20 mouse cellular contexts compared by ENCODE assay signal in the genomic region with DNA sequence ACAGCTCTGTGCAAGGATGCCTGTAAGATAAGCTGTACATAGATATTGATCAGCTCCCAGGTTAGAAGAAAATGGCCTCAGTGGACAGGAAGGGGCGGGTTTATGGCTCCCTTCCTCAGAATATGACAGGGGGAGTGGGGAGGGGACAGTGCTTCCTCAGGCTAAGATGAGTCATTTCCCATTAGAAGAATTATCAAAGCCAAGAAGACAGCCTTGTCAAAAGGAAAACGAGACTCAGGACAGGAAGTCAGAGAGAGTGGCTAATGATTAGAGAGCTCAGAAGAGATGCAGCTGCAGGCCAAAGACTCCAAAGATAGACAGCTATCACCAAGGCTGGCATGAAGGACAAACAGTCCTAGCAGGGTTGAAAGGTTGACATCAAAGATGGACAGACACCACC.
DNase-seq lines count a peak whose midpoint lies in the region; ATAC-seq and TF ChIP-seq lines count a peak whose summit lies in the region.
"Had no signal": no experiment of that assay in that cellular context is flagged by ENCODE, and none has a peak within 500 bp of the region (broad histone marks: within the 10 kb centered on the region; RNA-seq: fewer than 3 reads in every experiment).

No protein-coding gene starts in this region.

- H3K9me3 ChIP-seq in MEL (replicated peaks; ENCODE audit: insufficient read depth, low read length), result no peaks in the 10 kb centered on the region
- no peaks in the 10 kb centered on the region for H3K9me3 ChIP-seq in liver, embryonic 16.5 days (replicated peaks; ENCODE audit: control insufficient read depth, low read length)
- H3K9me3 ChIP-seq: limb, embryonic 10.5 days; liver, embryonic 15.5 days; midbrain, embryonic 10.5 days had no signal

- peaks cover 0 to 24% of the 10 kb centered on the region in 2 experiments; a peak in 2 of 4 replicates for H3K36me3 ChIP-seq in MEL (ENCODE audit: control insufficient read depth in 1 of 2, insufficient read depth in 2 of 2, low read length in 2 of 2)
- H3K36me3 ChIP-seq in liver, embryonic 16.5 days (ENCODE audit: control insufficient read depth, insufficient read depth), result no peaks in the 10 kb centered on the region
- H3K36me3 ChIP-seq: heart, embryonic 13.5 days; limb, embryonic 10.5 days; liver, embryonic 15.5 days; midbrain, embryonic 10.5 days had no signal

- H3K27ac ChIP-seq in MEL (ENCODE audit: control insufficient read depth, low read depth, low read length), result peak overlapping the region; percentile 83
- H3K27ac ChIP-seq in bone marrow macrophage, adult 2 months (ENCODE audit: insufficient read depth, low read depth, low read length), result peak overlapping the region; percentile 43
- H3K27ac ChIP-seq in liver, embryonic 16.5 days (ENCODE audit: low read length), result no peak overlapping the region
- H3K27ac ChIP-seq: heart, embryonic 13.5 days; limb, embryonic 10.5 days; liver, embryonic 15.5 days; midbrain, embryonic 10.5 days had no signal

- no peaks in the 10 kb centered on the region for H3K79me2 ChIP-seq in MEL (ENCODE audit: control insufficient read depth, insufficient read depth, low read length, poor library complexity)

- H3K9ac ChIP-seq in MEL (ENCODE audit: control insufficient read depth, low read depth, low read length, poor library complexity, severe bottlenecking), result 0 out of 2 replicates have a peak overlapping the region, but pooled peaks have one; percentile 2
- no peak overlapping the region for H3K9ac ChIP-seq in liver, embryonic 16.5 days (ENCODE audit: low read depth, low read length)
- H3K9ac ChIP-seq: heart, embryonic 13.5 days; liver, embryonic 15.5 days had no signal

- WGBS in liver, embryonic 16.5 days (ENCODE audit: insufficient replicate concordance), result 9% methylated on average over 2 of the region's 2 CpGs

- H3K27me3 ChIP-seq in MEL (ENCODE audit: control insufficient read depth in 1 of 2, insufficient read depth in 2 of 2, low read length in 2 of 2), result no peaks in the 10 kb centered on the region
- H3K27me3 ChIP-seq in liver, embryonic 16.5 days (ENCODE audit: control insufficient read depth, insufficient read depth, low read depth, low read length), result no peaks in the 10 kb centered on the region
- H3K27me3 ChIP-seq: heart, embryonic 13.5 days; liver, embryonic 15.5 days had no signal

- no peak overlapping the region for H3K4me3 ChIP-seq in MEL (ENCODE audit: control insufficient read depth in 1 of 2, insufficient read depth in 1 of 2, low read depth in 2 of 2, low read length in 2 of 2)
- H3K4me3 ChIP-seq in bone marrow macrophage, adult 2 months (ENCODE audit: insufficient read depth, low read length), result no peak overlapping the region
- no peak overlapping the region for H3K4me3 ChIP-seq in liver, embryonic 16.5 days (ENCODE audit: low read depth, low read length)
- H3K4me3 ChIP-seq: heart, embryonic 13.5 days; limb, embryonic 10.5 days; liver, embryonic 15.5 days; midbrain, embryonic 10.5 days had no signal

- TF ChIP-seq EP300 in MEL (IDR thresholded peaks at IDR 0.05; ENCODE audit: low read depth in 1 of 2, low read length in 2 of 2), result peak; percentile 89 to 91

- TF ChIP-seq RAD21 in MEL (IDR thresholded peaks at IDR 0.05; ENCODE audit: low read depth, low read length), result no peak

- 0 out of 2 replicates have a peak, but pooled peaks have one; percentile 16 for ATAC-seq in liver, embryonic 16.5 days (ENCODE audit: low read depth)
- ATAC-seq: CD4-positive, CD25-positive, alpha-beta regulatory T cell, adult 4 months had no signal

- no peak for TF ChIP-seq POLR2A in MEL (IDR thresholded peaks at IDR 0.05; ENCODE audit: control insufficient read depth in 1 of 2, insufficient read depth in 1 of 2, low read depth in 1 of 2, low read length in 2 of 2, poor library complexity in 1 of 2)
- TF ChIP-seq POLR2A in bone marrow macrophage, adult 2 months (IDR thresholded peaks at IDR 0.05; ENCODE audit: borderline replicate concordance, low read depth, low read length), result no peak

- TF ChIP-seq CTCF in MEL (IDR thresholded peaks at IDR 0.05 in 2 of 3, conservative IDR thresholded peaks at IDR 0.05 in 1 of 3; ENCODE audit: control insufficient read depth in 1 of 3, insufficient read depth in 1 of 3, low read depth in 2 of 3, low read length in 3 of 3, poor library complexity in 1 of 3, severe bottlenecking in 1 of 3), result no peak
- no peak for TF ChIP-seq CTCF in bone marrow macrophage, adult 2 months (IDR thresholded peaks at IDR 0.05; ENCODE audit: low read depth, low read length)

- peaks cover 6 to 17% of the 10 kb centered on the region in 2 experiments for H3K4me1 ChIP-seq in MEL (ENCODE audit: control insufficient read depth in 1 of 2, insufficient read depth in 2 of 2, low read length in 2 of 2)
- peaks cover 16% of the 10 kb centered on the region for H3K4me1 ChIP-seq in bone marrow macrophage, adult 2 months (ENCODE audit: control insufficient read depth, insufficient read depth, low read length)
- no peaks in the 10 kb centered on the region for H3K4me1 ChIP-seq in liver, embryonic 16.5 days (ENCODE audit: control insufficient read depth, low read depth, low read length)
- H3K4me1 ChIP-seq: liver, embryonic 15.5 days had no signal

- no peak overlapping the region for H3K4me2 ChIP-seq in liver, embryonic 16.5 days (ENCODE audit: low read depth, low read length)
- H3K4me2 ChIP-seq: heart, embryonic 13.5 days; liver, embryonic 15.5 days had no signal

- DNase-seq in MEL (ENCODE audit: low read depth, low spot score), result peak; percentile 84
- DNase-seq in lung, postnatal 25 days (ENCODE audit: low spot score), result peak; percentile 7
- DNase-seq in cerebellum, adult 11-12 months, result no peak
- no peak for DNase-seq in kidney, postnatal 4 days
- no peak for DNase-seq in kidney, adult 9 months
- DNase-seq in ovary, adult 18-20 months (ENCODE audit: low spot score), result no peak
- DNase-seq: adrenal gland, adult 2 months; cerebellum, adult 9-11 months; heart, postnatal 4 days; kidney, adult 18-20 months; kidney, postnatal 10 days; right cerebral cortex, postnatal 4 days; thymus, adult 2 months had no signal

TF ChIP-seq in MEL, 35 proteins besides CTCF, POLR2A, EP300 and RAD21:
- peak; percentile 82 for TF ChIP-seq ETS1 (IDR thresholded peaks at IDR 0.05; ENCODE audit: low read depth, low read length)
- TF ChIP-seq RCOR1 (IDR thresholded peaks at IDR 0.05; ENCODE audit: low read depth, low read length), result peak; percentile 50; the same call in 1 of the 2 replicates
- no peak for TF ChIP-seq MAFK (IDR thresholded peaks at IDR 0.05; ENCODE audit: borderline replicate concordance, low read depth, low read length)
- no peak for TF ChIP-seq MEF2A (IDR thresholded peaks at IDR 0.05; ENCODE audit: extremely low read depth, insufficient replicate concordance, low read depth, low read length, poor library complexity, severe bottlenecking)
- TF ChIP-seq JUND (IDR thresholded peaks at IDR 0.05; ENCODE audit: low read depth, low read length), result peak; percentile 81
- TF ChIP-seq USF2 (IDR thresholded peaks at IDR 0.05; ENCODE audit: borderline replicate concordance in 1 of 2, insufficient read depth in 1 of 2, low read depth in 1 of 2, low read length in 2 of 2), result no peak
- TF ChIP-seq GABPA (IDR thresholded peaks at IDR 0.05; ENCODE audit: low read depth, low read length), result no peak
- TF ChIP-seq BHLHE40 (IDR thresholded peaks at IDR 0.05; ENCODE audit: borderline replicate concordance, low read depth, low read length), result peak; percentile 83
- TF ChIP-seq NELFE (IDR thresholded peaks at IDR 0.05; ENCODE audit: low read depth, low read length), result 0 out of 2 replicates have a peak, but pooled peaks have one; percentile 9
- TF ChIP-seq CHD2 (IDR thresholded peaks at IDR 0.05; ENCODE audit: low read length), result no peak
- no peak for TF ChIP-seq ZNF384 (IDR thresholded peaks at IDR 0.05; ENCODE audit: low read depth, low read length)
- TF ChIP-seq TAL1 (IDR thresholded peaks at IDR 0.05; ENCODE audit: low read length), result peak; percentile 60
- 0 out of 2 replicates have a peak, but pooled peaks have one; percentile 34 for TF ChIP-seq ELF1 (IDR thresholded peaks at IDR 0.05; ENCODE audit: low read depth, low read length)
- no peak for TF ChIP-seq SMC3 (IDR thresholded peaks at IDR 0.05; ENCODE audit: low read depth, low read length)
- peak; percentile 82 for TF ChIP-seq GATA1 (IDR thresholded peaks at IDR 0.05; ENCODE audit: low read depth, low read length)
- TF ChIP-seq TCF12 (IDR thresholded peaks at IDR 0.05; ENCODE audit: low read depth, low read length), result peak; percentile 89

Comparison
In these comparisons a context has a peak if more than half of its experiments do, and no peak if none do; other contexts are left out.
1. DNase-seq: peak in MEL (single experiment) and lung, postnatal 25 days (single experiment); none in cerebellum, adult 11-12 months (single experiment), kidney, postnatal 4 days (0 of 2), kidney, adult 9 months (single experiment) and ovary, adult 18-20 months (single experiment).